Mouse (Mus musculus) MEL (cell line): ENCODE measurements around the gene Clmp. TPM values are rescaled to one million over a fixed set of nuclear protein-coding genes. Genes with fewer than 3 reads are reported as not detected.

ENCODE experiments used
- DNase-seq: peaks from one replicate; pipeline ENCODE4 v3.0.0; 2011; ENCODE audit warnings: low read depth, low spot score
- H3K27ac ChIP-seq: 2 replicates; pipeline ENCODE4 v1.5.1; 2012; ENCODE audit warnings: low read depth, mild to moderate bottlenecking, control low read depth, low read length, moderate library complexity; ENCODE audit not compliant: control insufficient read depth
- H3K27me3 ChIP-seq, 2 experiments: fragments of 150-350 bp in 1 of 2; sonication (generic) in 1 of 2; 2 replicates each; pipeline ENCODE4 v1.6.1; 2012; ENCODE audit warnings: low read length in 2 of 2, mild to moderate bottlenecking in 2 of 2, improper control_type of control experiment in 1 of 2, moderate library complexity in 1 of 2; ENCODE audit not compliant: insufficient read depth in 2 of 2, control insufficient read depth in 1 of 2
- H3K36me3 ChIP-seq, 2 experiments: 2 replicates each; pipeline ENCODE4 v1.6.1; 2012 to 2014; ENCODE audit warnings: low read length in 2 of 2, improper control_type of control experiment in 1 of 2, inconsistent platforms in 1 of 2, mild to moderate bottlenecking in 1 of 2; ENCODE audit not compliant: insufficient read depth in 2 of 2, control insufficient read depth in 1 of 2
- H3K4me1 ChIP-seq, 2 experiments: fragments of 150-350 bp in 1 of 2; sonication (generic) in 1 of 2; 2 replicates each; pipeline ENCODE4 v1.6.1; 2012; ENCODE audit warnings: low read length in 2 of 2, improper control_type of control experiment in 1 of 2, mild to moderate bottlenecking in 1 of 2; ENCODE audit not compliant: insufficient read depth in 2 of 2, control insufficient read depth in 1 of 2
- H3K4me3 ChIP-seq, 2 experiments: fragments of 150-350 bp in 1 of 2; sonication (generic) in 1 of 2; 2 replicates each; pipeline ENCODE4 v1.5.1; 2012; ENCODE audit warnings: low read depth in 2 of 2, low read length in 2 of 2, mild to moderate bottlenecking in 2 of 2, moderate library complexity in 2 of 2, control low read depth in 1 of 2, improper control_type of control experiment in 1 of 2; ENCODE audit not compliant: control insufficient read depth in 1 of 2, insufficient read depth in 1 of 2
- H3K79me2 ChIP-seq: 2 replicates; pipeline ENCODE4 v1.6.1; 2012; ENCODE audit warnings: mild to moderate bottlenecking, low read length, moderate library complexity; ENCODE audit not compliant: control insufficient read depth, poor library complexity, insufficient read depth
- H3K9ac ChIP-seq: 2 replicates; pipeline ENCODE4 v1.6.1; 2012; ENCODE audit warnings: low read depth, mild to moderate bottlenecking, control low read depth, low read length, moderate library complexity; ENCODE audit not compliant: control insufficient read depth, poor library complexity, severe bottlenecking
- H3K9me3 ChIP-seq: fragments of 150-350 bp; sonication (generic); replicated peaks from 2 replicates; pipeline ENCODE4 v1.6.1; 2012; ENCODE audit warnings: mild to moderate bottlenecking, low read length, improper control_type of control experiment, moderate library complexity; ENCODE audit not compliant: insufficient read depth
- BHLHE40 ChIP-seq: IDR thresholded peaks from 2 replicates; pipeline ENCODE4 v1.6.1; 2012; ENCODE audit warnings: low read depth, mild to moderate bottlenecking, inconsistent platforms, low read length, improper control_type of control experiment, borderline replicate concordance
- CTCF ChIP-seq, 3 experiments: IDR thresholded peaks in 2 of 3; conservative IDR thresholded peaks in 1 of 3; 2 replicates each; pipeline ENCODE4 v1.5.1; 2011 to 2012; ENCODE audit warnings: low read length in 3 of 3, low read depth in 2 of 3, mild to moderate bottlenecking in 2 of 3, improper control_type of control experiment in 1 of 3, inconsistent platforms in 1 of 3, mixed read lengths in 1 of 3, moderate library complexity in 1 of 3; ENCODE audit not compliant: control insufficient read depth in 1 of 3, insufficient read depth in 1 of 3, poor library complexity in 1 of 3, severe bottlenecking in 1 of 3
- E2F4 ChIP-seq: IDR thresholded peaks from 2 replicates; pipeline ENCODE4 v1.6.1; 2011; ENCODE audit warnings: low read depth, low read length, improper control_type of control experiment, borderline replicate concordance
- GATA1 ChIP-seq: IDR thresholded peaks from 2 replicates; pipeline ENCODE4 v1.6.1; 2011; ENCODE audit warnings: low read depth, low read length, improper control_type of control experiment
- HCFC1 ChIP-seq: IDR thresholded peaks from 2 replicates; pipeline ENCODE4 v1.6.1; 2012; ENCODE audit warnings: low read depth, mild to moderate bottlenecking, inconsistent platforms, low read length, improper control_type of control experiment, moderate library complexity
- MEF2A ChIP-seq: IDR thresholded peaks from 2 replicates; pipeline ENCODE4 v1.6.1; 2014; ENCODE audit warnings: low read depth, mild to moderate bottlenecking, inconsistent platforms, low read length, improper control_type of control experiment; ENCODE audit not compliant: poor library complexity, insufficient replicate concordance, severe bottlenecking; ENCODE audit errors: extremely low read depth
- MXI1 ChIP-seq: IDR thresholded peaks from 2 replicates; pipeline ENCODE4 v1.6.1; 2011; ENCODE audit warnings: mild to moderate bottlenecking, low read depth, low read length, improper control_type of control experiment
- MYB ChIP-seq: IDR thresholded peaks from 2 replicates; pipeline ENCODE4 v1.6.1; 2011; ENCODE audit warnings: mild to moderate bottlenecking, low read depth, low read length, improper control_type of control experiment
- MYC ChIP-seq: IDR thresholded peaks from 2 replicates; pipeline ENCODE4 v1.6.1; 2011; ENCODE audit warnings: low read depth, mild to moderate bottlenecking, low read length, improper control_type of control experiment, moderate library complexity
- NELFE ChIP-seq: IDR thresholded peaks from 2 replicates; pipeline ENCODE4 v1.6.1; 2011; ENCODE audit warnings: low read depth, low read length, improper control_type of control experiment
- POLR2A ChIP-seq, 2 experiments: IDR thresholded peaks; 2 replicates each; pipeline ENCODE4 v1.6.1; 2011 to 2012; ENCODE audit warnings: low read length in 2 of 2, mild to moderate bottlenecking in 2 of 2, control low read depth in 1 of 2, improper control_type of control experiment in 1 of 2, low read depth in 1 of 2, moderate library complexity in 1 of 2; ENCODE audit not compliant: control insufficient read depth in 1 of 2, insufficient read depth in 1 of 2, poor library complexity in 1 of 2
- RCOR1 ChIP-seq: IDR thresholded peaks from 2 replicates; pipeline ENCODE4 v1.6.1; 2012; ENCODE audit warnings: low read depth, mild to moderate bottlenecking, inconsistent platforms, low read length, improper control_type of control experiment
- TAL1 ChIP-seq: IDR thresholded peaks from 2 replicates; pipeline ENCODE4 v1.6.1; 2012; ENCODE audit warnings: mild to moderate bottlenecking, inconsistent platforms, low read length, moderate library complexity, mixed read lengths
- UBTF ChIP-seq: IDR thresholded peaks from 2 replicates; pipeline ENCODE4 v1.6.1; 2012; ENCODE audit warnings: low read depth, mild to moderate bottlenecking, inconsistent platforms, low read length, improper control_type of control experiment, moderate library complexity, borderline replicate concordance; ENCODE audit not compliant: insufficient read depth
- USF2 ChIP-seq, 2 experiments: IDR thresholded peaks; 2 replicates each; pipeline ENCODE4 v1.6.1; 2011 to 2012; ENCODE audit warnings: improper control_type of control experiment in 2 of 2, low read length in 2 of 2, borderline replicate concordance in 1 of 2, inconsistent platforms in 1 of 2, low read depth in 1 of 2, mild to moderate bottlenecking in 1 of 2; ENCODE audit not compliant: insufficient read depth in 1 of 2
- ZC3H11A ChIP-seq: IDR thresholded peaks from 2 replicates; pipeline ENCODE4 v1.6.1; 2012; ENCODE audit warnings: low read depth, mild to moderate bottlenecking, inconsistent platforms, low read length, improper control_type of control experiment
- ZKSCAN1 ChIP-seq: IDR thresholded peaks from 2 replicates; pipeline ENCODE4 v1.6.1; 2012; ENCODE audit warnings: low read depth, mild to moderate bottlenecking, inconsistent platforms, low read length, improper control_type of control experiment, moderate library complexity
- ZNF384 ChIP-seq: IDR thresholded peaks from 2 replicates; pipeline ENCODE4 v1.6.1; 2012; ENCODE audit warnings: low read depth, mild to moderate bottlenecking, inconsistent platforms, low read length, improper control_type of control experiment
- polyA plus RNA-seq, 2 experiments: library from polyadenylated mRNA; stranded (reverse) in 1 of 2; unstranded in 1 of 2; fragments of >175 nt in 1 of 2; fragments of >200 nt in 1 of 2; gene quantifications; 2 replicates each; pipeline versions ENCODE4 v1.2.1 to v1.2.4; 2012; ENCODE audit warnings: low replicate concordance in 2 of 2, low read depth in 1 of 2; ENCODE audit not compliant: insufficient read length in 2 of 2, insufficient read depth in 1 of 2, missing spikeins in 1 of 2
- total RNA-seq: library from RNA; depleted of rRNA; stranded (reverse); fragments of 300-350 nt; gene quantifications from 2 replicates; pipeline ENCODE4 v1.2.3, GENCODE M21; 2012

The Clmp gene
- total and polyA plus RNA-seq, 3 experiments = not detected

GRCm38 (mm10) chr9:40709587-40709986 lies 23.8 kb downstream of the Clmp start:
- no peak for TF ChIP-seq TAL1
- Histone ChIP-seq H3K27ac (no peak overlapping the region), H3K79me2 (no peaks in the 10 kb centered on the region), H3K4me3 (no peak overlapping the region), H3K36me3 (no peaks in the 10 kb centered on the region), H3K4me1 (no peaks in the 10 kb centered on the region), H3K9ac (no peak overlapping the region), H3K27me3 (no peaks in the 10 kb centered on the region), H3K9me3 (no peaks in the 10 kb centered on the region)
- DNase-seq = no peak

- Histone ChIP-seq H3K9me3 (no peaks in the 10 kb centered on the region), H3K4me1 (no peaks in the 10 kb centered on the region), H3K4me3 (no peak overlapping the region), H3K9ac (no peak overlapping the region), H3K27me3 (no peaks in the 10 kb centered on the region), H3K79me2 (no peaks in the 10 kb centered on the region), H3K36me3 (no peaks in the 10 kb centered on the region), H3K27ac (no peak overlapping the region)
- DNase-seq = no peak
- TF ChIP-seq UBTF (no peak), BHLHE40 (no peak), CTCF (IDR thresholded peaks at IDR 0.05 in 2 of 3, conservative IDR thresholded peaks at IDR 0.05 in 1 of 3; ENCODE audit: control insufficient read depth in 1 of 3, insufficient read depth in 1 of 3, low read depth in 2 of 3, low read length in 3 of 3, poor library complexity in 1 of 3, severe bottlenecking in 1 of 3) (no peak), MEF2A (no peak), MXI1 (no peak), POLR2A (IDR thresholded peaks at IDR 0.05; ENCODE audit: control insufficient read depth in 1 of 2, insufficient read depth in 1 of 2, low read depth in 1 of 2, low read length in 2 of 2, poor library complexity in 1 of 2) (no peak), NELFE (no peak), USF2 (IDR thresholded peaks at IDR 0.05; ENCODE audit: borderline replicate concordance in 1 of 2, insufficient read depth in 1 of 2, low read depth in 1 of 2, low read length in 2 of 2) (no peak), TAL1 (no peak), ZC3H11A (no peak), GATA1 (no peak), RCOR1 (no peak), HCFC1 (no peak), ZKSCAN1 (no peak), MYC (no peak), E2F4 (no peak), ZNF384 (no peak), MYB (no peak)
- TF ChIP-seq, all 39 proteins: peak for 0
Observed at GRCm38 (mm10) chr9:40709991-40710390, 24.2 kb downstream of the Clmp start.
